Mouse (Mus musculus): ENCODE measurements at regions not wholly inside any gene's neighbourhood (a gene's known extent, or its start where the extent isn't known, plus 50 kb on each side); places are given as distances from the start of the nearest gene placed in this dataset.

DNA sequence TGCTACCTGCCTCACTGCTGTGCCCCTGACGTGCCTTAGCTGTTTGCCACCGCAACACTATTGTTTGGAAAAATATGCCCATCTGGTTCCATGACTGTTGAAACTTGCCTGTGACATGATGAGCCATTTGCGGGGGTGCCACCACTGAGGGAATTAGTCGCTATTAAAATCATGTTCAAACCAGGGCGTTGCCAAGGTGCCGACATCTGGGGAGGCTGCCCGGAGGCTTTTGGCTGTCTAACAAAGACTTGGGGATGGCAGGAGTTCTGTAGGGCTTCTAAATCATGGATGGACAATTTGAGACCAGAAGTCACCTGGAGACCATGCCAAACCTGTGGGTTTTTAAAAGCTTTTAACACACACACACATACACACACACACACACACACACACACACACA, 100.5 kb upstream of the Arntl start:
- no peak for TF ChIP-seq CTCF (IDR thresholded peaks at IDR 0.05; ENCODE audit: low read depth)
- TF ChIP-seq EP300 (IDR thresholded peaks at IDR 0.05; ENCODE audit: low read depth), result no peak
